Mouse (Mus musculus) liver, adult 2 months (tissue): ENCODE results near the gene Tnfaip8l1.

ENCODE experiments used
- CTCF ChIP-seq: fragments of 200-500 bp; IDR thresholded peaks from 2 replicates; pipeline ENCODE4 v1.5.1; 2011; ENCODE audit warnings: low read depth, low read length, control low read depth
- POLR2A ChIP-seq: fragments of 200-500 bp; IDR thresholded peaks from 2 replicates; pipeline ENCODE4 v1.6.1; 2011; ENCODE audit warnings: low read length, control low read depth; ENCODE audit not compliant: insufficient read depth; ENCODE audit errors: extremely low read depth

DNA sequence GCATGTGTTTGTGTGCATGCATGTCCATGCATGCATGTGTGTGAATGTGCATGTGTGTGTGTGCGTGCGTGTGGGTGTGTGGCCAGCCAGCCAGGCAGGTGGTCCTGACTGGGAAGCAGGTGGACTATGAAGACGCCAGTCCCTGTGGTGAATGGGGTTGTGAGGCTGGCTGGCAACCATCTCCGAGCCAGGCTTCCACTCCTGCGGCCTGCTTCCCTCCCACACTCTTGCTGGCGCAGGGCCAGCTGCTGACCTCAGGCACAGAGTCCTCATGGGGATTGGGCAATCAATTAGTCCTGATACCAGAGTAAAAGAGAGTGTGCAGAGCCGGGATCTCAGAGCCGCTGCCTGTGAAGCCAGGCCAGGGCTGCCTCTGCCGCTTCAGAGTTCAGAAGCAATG lies 8.6 kb upstream of the Tnfaip8l1 start:
- TF ChIP-seq CTCF (no peak), POLR2A (no peak)
